Mouse (Mus musculus) heart, adult 9 months (tissue): ENCODE measurements at regions not wholly inside any gene's neighbourhood (a gene's known extent, or its start where the extent isn't known, plus 50 kb on each side); places are given as distances from the start of the nearest gene placed in this dataset.

ENCODE experiments used
- DNase-seq, 2 experiments: peaks; one replicate each; pipeline ENCODE4 v3.0.0; 2022; ENCODE audit warnings: low spot score in 2 of 2

DNA sequence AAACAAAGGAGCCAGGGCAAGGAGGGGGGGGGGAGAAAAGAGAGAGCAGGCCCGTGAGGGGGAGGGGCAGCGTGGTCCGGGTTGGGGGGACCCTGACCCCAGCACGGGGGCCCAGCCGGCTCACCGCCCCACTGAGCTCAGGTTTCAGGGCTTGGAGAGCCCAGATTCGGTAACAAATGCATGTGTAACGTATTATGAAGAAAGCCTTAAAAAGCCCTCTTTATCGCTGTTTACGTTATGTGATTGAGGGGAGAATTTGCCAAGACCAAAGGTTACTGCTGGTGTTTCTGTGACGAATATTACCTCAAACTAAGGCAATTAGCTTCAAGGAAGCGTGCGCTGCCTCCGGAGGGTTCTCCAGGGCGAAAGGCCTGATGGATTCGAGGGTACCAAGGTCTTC is 54.2 kb downstream of the Barx1 start:
- no peak for DNase-seq

DNA sequence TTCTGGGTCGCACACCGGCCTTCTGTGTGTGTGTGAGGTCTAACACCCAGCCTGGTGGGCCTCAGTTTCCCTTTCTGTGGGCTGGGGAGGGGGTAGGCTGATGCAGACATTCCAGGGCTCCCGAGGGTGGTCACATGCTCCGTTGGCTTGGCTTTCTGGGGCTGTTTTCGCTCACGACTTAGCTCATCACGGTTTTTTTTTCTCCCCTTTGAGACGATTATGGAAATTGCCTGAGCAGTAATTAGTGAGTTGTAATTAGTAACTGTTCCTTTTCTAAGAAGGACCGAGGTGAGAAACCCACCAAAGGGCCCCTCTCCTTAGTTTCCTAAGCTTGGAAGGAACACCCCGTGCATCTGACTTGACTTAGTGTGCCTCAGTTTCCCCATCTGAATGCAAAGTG is 54.7 kb downstream of the Barx1 start:
- no peak for DNase-seq

DNA sequence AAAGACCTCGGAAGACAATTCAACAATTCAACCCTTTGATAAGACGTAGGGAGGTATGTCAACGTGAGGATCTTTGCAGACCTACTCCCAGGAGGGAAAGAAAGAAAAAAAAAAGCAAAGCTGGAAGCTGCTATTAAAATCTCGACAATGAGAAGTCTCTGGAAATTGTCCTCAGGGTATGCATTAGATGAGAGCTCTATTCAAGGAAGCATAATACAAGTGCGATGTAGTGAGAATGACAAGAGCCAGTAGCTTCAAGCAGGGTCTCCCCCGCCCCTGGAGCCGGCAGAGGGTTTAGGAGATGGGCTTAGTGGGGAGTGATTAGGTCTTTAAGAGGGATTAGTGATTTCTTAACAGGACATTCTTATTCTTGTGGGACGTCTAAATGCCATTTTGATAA is 60.9 kb downstream of the Barx1 start:
- no peak for DNase-seq

DNA sequence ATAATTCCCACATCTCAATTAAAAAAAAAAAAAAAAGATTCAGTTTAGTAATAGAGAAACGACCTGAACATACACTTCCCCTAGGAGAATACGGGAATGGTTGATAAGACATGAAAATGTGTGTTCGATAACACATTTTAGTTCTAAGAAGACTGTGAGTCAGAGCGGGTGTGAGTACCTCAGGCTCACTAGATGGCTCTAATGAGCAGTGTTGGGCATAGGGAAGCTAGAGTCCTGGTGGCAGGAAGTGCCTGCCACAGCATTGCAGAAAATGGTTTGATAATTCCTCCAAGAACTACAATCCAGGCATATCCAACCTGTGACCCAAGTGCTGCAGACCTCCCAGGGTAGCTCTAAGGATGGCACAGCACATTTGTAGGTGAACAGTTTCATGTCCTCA is 63.6 kb downstream of the Barx1 start:
- no peak for DNase-seq

DNA sequence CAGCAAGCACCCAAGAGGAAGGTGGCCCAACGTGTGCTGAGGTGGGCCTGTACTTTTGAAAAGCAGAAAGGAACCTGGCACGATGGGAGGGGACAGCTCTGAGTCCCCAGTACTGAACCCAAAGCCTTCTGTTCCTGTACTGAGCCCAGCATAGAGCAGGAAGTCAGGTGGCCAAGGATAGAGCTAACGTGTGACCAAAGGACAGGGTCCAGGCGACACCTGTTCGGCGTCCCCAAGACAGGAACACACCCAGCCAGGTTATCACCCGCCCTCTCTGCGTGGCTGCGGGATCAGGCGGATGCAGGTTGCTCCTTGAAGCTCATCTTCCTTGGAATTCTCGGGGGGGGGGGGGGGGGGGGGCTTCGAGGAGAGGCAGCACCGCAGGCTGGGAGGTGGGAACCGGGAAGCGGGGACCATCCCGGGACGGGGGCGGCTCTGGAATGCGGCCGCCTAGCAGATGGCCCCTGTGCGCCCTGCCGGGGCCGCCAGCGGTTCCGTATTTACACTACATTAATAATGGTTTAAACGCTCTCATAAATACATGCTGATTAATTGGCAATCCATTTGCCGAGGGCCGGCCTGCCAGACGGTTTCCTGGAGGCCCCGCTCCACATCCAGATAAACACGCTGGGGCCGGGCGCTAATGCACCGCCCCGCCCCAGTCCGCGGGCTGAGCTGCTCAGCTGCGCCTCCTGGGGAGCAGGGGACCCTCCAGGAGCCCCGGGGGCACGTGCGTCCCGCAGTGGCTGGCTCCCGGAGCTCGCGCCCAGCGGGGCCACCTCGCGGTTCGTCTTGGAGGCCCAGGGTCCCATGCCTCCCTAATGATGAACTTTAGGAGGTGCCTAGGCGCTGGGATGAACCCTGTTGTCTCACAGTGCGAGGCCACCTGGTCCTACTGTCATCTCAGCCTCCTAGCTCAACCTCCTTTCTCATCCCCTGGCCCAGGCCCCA is 68.5 kb downstream of the Barx1 start:
- DNase-seq: peak in 1 of 2 experiments; percentile 3

DNA sequence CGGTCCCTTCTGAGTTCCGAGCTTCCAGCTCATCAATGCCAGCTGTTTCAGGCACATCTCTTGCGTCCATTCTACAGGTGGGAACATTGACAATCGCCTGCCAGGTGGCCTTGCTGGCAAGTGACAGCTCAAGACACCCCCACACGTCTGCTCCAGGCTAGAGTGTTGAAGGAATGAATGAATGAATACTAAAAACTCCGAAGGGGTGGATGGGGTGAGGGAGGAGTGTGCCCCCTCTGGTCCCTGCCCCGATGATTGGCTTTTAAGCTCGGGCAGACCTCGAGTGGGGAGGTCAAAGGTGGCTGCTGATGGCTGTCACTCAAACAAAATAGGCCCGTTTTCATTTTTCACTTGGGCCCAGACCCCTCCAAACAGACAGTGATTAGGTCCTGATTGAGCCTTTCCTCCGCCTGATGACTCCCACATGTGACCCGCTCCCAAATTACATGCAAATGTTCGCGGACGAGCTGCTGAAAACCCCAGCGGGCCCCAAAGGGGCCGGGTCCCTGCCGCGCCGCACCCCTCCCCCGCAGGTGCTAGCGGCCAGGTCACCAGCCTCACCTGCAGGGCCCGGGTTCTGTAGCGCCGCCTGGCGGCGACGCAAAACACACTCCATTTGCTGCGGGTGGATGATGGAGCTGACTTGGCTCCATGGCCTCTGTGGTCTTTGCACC is 69.5 kb downstream of the Barx1 start:
- no peak for DNase-seq

DNA sequence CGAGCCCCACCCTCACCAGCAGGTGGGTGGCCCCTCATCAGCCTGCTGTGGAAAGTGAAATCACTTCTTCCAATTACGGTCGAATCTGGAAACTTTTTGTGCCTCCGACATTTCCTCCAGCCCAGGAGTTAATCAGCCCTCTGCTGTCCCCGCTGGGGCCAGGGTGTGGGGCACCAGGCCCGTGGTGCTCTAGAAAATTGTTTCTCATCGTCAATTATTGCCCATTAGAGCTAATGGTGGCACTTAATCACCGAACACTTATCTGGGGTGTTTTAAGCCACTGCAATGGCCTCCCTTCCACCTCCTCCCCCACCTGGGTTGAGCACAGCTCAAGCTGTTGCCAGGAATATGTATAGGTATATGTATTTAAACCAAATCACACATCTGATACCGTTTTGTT is 72.2 kb downstream of the Barx1 start:
- no peak for DNase-seq

DNA sequence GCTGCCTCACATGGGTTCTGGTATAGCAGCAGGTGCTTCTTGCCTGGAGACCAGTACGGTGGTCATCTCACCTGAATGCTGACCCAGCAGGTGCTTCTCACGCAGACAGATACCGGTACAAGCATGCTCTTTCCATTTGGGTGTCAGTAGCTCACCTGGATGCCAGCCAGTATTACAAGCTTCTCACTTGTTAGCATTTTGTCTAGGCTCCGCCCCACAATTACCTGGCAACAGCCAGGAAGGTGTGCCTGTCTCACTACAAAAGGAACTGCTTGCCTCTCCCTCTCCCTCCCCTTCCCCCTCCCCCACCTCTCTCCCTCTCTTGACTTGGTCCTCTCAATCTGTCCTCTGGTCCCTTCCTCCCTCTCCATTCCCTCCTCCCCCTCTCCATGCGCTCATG is 82.8 kb downstream of the Barx1 start:
- DNase-seq: no peak

DNA sequence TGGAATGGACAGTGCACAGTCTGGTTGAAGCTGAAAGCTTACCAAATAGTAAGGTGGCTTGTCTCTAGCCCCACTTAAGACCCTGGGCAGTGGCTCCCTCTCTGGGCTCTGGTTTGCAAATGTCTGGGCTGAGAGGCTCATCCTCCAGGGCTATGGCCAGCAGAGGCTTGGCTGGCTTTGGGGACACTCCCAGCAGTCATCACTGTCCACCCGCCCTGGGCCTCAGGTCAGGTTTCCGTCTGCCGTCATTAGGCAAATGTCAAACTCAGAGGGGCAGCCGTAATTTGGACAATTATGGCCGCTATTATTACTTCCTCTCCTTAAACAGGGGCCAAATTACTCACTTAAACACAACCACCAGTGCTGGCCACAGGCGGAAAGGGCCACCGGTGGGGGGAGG is 83.5 kb downstream of the Barx1 start:
- no peak for DNase-seq
